Mouse (Mus musculus) limb, embryonic 12.5 days (tissue): ENCODE measurements around the gene Gm20388. TPM values are rescaled to one million over a fixed set of nuclear protein-coding genes. Genes with fewer than 3 reads are reported as not detected.

Experiments used
- ATAC-seq: fragments of 200-750 bp; cut with Nextera tagmentation; 2 replicates; pipeline ENCODE4 v1.8.0; 2017; ENCODE audit warnings: low read depth, moderate TSS enrichment; ENCODE audit not compliant: insufficient number of reproducible peaks, insufficient read depth, low FRiP score, low TSS enrichment
- H3K27ac ChIP-seq: fragments of 300-500 bp; sonication (generic); 2 replicates; pipeline ENCODE4 v1.5.1; 2016; ENCODE audit warnings: mild to moderate bottlenecking, moderate library complexity
- H3K27me3 ChIP-seq: fragments of 300-500 bp; sonication (generic); 2 replicates; pipeline ENCODE4 v1.6.1; 2016; ENCODE audit warnings: mild to moderate bottlenecking, moderate library complexity
- H3K36me3 ChIP-seq: fragments of 300-500 bp; sonication (generic); 2 replicates; pipeline ENCODE4 v1.6.1; 2016; ENCODE audit warnings: mild to moderate bottlenecking, moderate library complexity
- H3K4me1 ChIP-seq: fragments of 300-500 bp; sonication (generic); replicated peaks from 2 replicates; pipeline ENCODE4 v1.6.1; 2016
- H3K4me2 ChIP-seq: fragments of 300-500 bp; sonication (generic); 2 replicates; pipeline ENCODE4 v1.6.1; 2016; ENCODE audit warnings: mild to moderate bottlenecking, moderate library complexity
- H3K4me3 ChIP-seq: fragments of 300-500 bp; sonication (generic); replicated peaks from 2 replicates; pipeline ENCODE4 v1.5.1; 2016; ENCODE audit warnings: mild to moderate bottlenecking
- H3K9ac ChIP-seq: fragments of 300-500 bp; sonication (generic); replicated peaks from 2 replicates; pipeline ENCODE4 v1.6.1; 2016; ENCODE audit warnings: mild to moderate bottlenecking, moderate library complexity
- H3K9me3 ChIP-seq: fragments of 300-500 bp; sonication (generic); 2 replicates; pipeline ENCODE4 v1.6.1; 2016; ENCODE audit warnings: mild to moderate bottlenecking, moderate library complexity
- WGBS: fragments of 180-500 bp; shearing (Covaris S2); methylation state at CpG from one replicate; pipeline ENCODE4 v1.1.7; 2016; 5-methylcytosine and 5-hydroxymethylcytosine counted together
- polyA plus RNA-seq: library from polyadenylated mRNA; unstranded; fragments of >200 nt; fragmentation: Nextera tagmentation; extraction: Ambion mirVana; gene quantifications from 2 replicates; pipeline ENCODE4 v1.2.1, GENCODE M21; 2016

Gene Gm20388
- polyA plus RNA-seq, 1 experiment from 2014 or later = not detected

DNA sequence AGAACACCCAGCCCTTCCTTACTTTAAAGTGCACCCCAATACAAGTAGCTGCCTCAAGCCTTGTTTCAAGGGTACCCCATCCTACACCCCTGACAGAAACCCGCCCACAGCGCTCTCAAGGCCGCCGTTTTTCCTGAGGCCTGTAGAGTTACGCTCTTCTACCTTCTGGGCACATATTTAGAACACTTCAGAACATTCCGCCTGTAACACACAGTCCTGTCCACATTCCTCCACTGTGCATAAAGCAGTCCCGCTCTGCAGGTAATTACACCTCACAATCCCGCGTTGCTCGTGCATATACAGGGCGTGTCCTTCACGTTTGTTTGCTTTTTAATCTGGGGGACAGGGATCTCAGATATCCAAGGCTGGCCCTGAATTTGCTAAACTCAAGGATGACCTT, 1169.3 kb downstream of the Gm20388 start:
- Histone ChIP-seq H3K9ac (no peak overlapping the region), H3K9me3 (no peaks in the 10 kb centered on the region), H3K36me3 (no peaks in the 10 kb centered on the region), H3K4me1 (peaks cover 36% of the 10 kb centered on the region), H3K27me3 (peaks cover 100% of the 10 kb centered on the region), H3K4me3 (no peak overlapping the region), H3K27ac (no peak overlapping the region), H3K4me2 (no peak overlapping the region)
- 3% methylated on average over 12 of the region's 12 CpGs for WGBS
- no peak for ATAC-seq

- Histone ChIP-seq H3K4me1 (peaks cover 37% of the 10 kb centered on the region), H3K9ac (no peak overlapping the region), H3K27me3 (peaks cover 100% of the 10 kb centered on the region), H3K27ac (no peak overlapping the region), H3K4me2 (peak overlapping the region; percentile 23; the same call in 1 of the 2 replicates), H3K36me3 (no peaks in the 10 kb centered on the region), H3K9me3 (no peaks in the 10 kb centered on the region), H3K4me3 (peak overlapping the region; percentile 25)
- ATAC-seq = no peak
- under 1% methylated on average over 49 of the region's 49 CpGs for WGBS
Observed at GRCm38 (mm10) chr8:121080361-121081090, 1169.9 kb downstream of the Gm20388 start.

DNA sequence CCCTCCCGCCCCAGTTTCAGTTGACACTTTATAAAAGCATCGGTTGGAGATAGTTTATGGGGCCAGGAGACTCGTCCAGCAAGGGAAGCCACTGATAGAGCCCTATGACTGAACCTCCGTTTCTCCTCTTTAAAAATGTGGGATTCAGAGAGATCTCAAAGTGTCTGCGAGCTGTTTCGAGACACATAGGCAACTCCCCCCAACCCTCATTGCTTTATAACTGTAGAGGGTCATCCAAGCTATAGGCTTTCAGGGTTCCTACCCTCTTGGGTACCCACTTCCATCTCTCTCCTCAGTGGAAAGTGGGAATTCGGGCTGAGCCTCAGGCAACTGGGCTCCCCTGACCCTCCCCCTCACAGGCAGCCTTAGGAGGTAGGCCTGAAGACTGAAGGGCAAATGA, 1170.8 kb downstream of the Gm20388 start:
- Histone ChIP-seq H3K9ac (no peak overlapping the region), H3K9me3 (no peaks in the 10 kb centered on the region), H3K4me3 (no peak overlapping the region), H3K36me3 (no peaks in the 10 kb centered on the region), H3K4me1 (peaks cover 37% of the 10 kb centered on the region), H3K27ac (no peak overlapping the region), H3K4me2 (no peak overlapping the region), H3K27me3 (peaks cover 100% of the 10 kb centered on the region)
- no peak for ATAC-seq
- 3% methylated on average over 7 of the region's 7 CpGs for WGBS

GRCm38 (mm10) chr8:121082218-121083092, 1171.8 kb downstream of the Gm20388 start:
- Histone ChIP-seq H3K27me3 (peaks cover 100% of the 10 kb centered on the region), H3K4me3 (peak overlapping the region; percentile 57), H3K9ac (no peak overlapping the region), H3K27ac (no peak overlapping the region), H3K4me1 (peaks cover 37% of the 10 kb centered on the region), H3K4me2 (peak overlapping the region; percentile 99), H3K36me3 (no peaks in the 10 kb centered on the region), H3K9me3 (no peaks in the 10 kb centered on the region)
- WGBS = 2% methylated on average over 57 of the region's 57 CpGs
- ATAC-seq = no peak

DNA sequence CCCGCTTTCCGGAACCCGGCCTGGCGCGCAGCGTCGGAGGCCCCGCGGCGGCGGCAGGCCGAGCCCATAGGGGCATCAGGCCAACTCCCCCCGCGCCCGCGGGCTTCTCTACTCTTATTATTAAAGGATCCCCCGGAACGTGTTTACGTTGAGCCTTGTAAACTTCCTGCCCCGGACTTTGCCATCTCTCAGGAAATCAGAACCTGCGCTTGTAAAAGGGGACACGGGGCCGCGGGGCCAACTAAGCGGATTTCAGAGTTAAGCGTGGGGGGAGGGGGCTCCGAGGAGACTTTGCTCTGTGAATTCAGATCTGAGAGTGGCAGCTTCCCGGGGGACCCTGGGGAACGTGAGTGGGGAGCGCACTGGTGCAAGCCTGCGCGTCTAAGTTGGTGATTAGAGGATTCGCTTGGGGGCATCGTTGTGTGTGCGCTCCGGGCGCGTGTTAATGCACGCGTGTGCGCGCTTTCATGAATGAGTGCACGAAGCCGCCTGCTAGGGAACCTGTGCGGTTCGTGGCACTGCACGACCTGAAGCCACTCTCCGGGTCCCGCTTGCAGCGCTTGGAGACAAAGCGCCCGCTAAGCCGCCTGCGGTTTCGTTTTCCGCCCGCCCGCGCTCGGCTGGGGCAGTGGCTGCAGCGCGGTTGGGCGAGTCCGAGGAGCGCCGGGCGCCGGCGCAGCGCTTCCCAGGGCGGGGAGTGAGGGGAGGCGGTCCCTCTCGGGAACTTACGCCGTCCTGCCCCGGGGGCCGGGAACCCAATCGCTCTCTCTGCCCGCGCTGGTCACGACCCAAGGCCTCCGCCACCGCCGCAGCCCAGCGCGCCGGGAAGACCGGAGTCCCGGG, 1172.7 kb downstream of the Gm20388 start:
- peak overlapping the region; percentile 57 for H3K4me3 ChIP-seq
- no peaks in the 10 kb centered on the region for H3K36me3 ChIP-seq
- peaks cover 37% of the 10 kb centered on the region for H3K4me1 ChIP-seq
- peaks cover 99% of the 10 kb centered on the region for H3K27me3 ChIP-seq
- H3K9me3 ChIP-seq = no peaks in the 10 kb centered on the region
- no peak for ATAC-seq
- peak overlapping the region; percentile 99 for H3K4me2 ChIP-seq
- H3K27ac ChIP-seq = no peak overlapping the region
- H3K9ac ChIP-seq = peak overlapping the region; percentile 58
- WGBS = under 1% methylated on average over 89 of the region's 89 CpGs

- Histone ChIP-seq H3K4me1 (peaks cover 37% of the 10 kb centered on the region), H3K27ac (no peak overlapping the region), H3K9me3 (no peaks in the 10 kb centered on the region), H3K4me3 (peak overlapping the region; percentile 57), H3K36me3 (no peaks in the 10 kb centered on the region), H3K9ac (peak overlapping the region; percentile 58), H3K4me2 (peak overlapping the region; percentile 99), H3K27me3 (peaks cover 99% of the 10 kb centered on the region)
- no peak for ATAC-seq
- 1% methylated on average over 14 of the region's 27 CpGs for WGBS
Observed at GRCm38 (mm10) chr8:121083936-121084209, 1173.2 kb downstream of the Gm20388 start.

DNA sequence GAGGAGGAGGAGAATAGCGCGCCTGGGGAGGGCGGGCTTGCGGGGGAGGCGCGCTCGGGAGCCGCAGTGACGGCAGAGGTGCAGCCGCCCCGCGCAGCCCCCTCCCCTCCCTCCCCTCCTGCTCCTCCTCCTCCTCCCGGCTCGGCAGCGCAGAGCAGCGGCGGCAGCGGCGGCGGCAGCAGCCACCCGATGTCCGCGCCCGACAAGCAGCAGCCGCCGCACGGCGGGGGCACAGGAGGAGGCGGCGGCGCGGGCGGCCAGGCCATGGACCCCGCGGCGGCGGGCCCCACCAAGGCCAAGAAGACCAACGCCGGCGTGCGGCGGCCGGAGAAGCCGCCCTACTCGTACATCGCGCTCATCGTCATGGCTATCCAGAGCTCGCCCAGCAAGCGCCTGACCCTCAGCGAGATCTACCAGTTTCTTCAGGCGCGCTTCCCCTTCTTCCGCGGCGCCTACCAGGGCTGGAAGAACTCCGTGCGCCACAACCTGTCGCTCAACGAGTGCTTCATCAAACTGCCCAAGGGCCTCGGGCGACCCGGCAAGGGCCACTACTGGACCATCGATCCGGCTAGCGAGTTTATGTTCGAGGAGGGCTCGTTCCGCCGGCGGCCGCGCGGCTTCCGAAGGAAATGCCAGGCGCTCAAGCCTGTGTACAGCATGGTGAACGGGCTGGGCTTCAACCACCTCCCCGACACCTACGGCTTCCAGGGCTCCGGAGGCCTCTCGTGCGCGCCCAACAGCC, 1173.7 kb downstream of the Gm20388 start, which contains the start of gene Foxf1:
Gene Foxf1, plus strand, starts transcription at position 177 of the 742 bp plus-strand sequence.
- 0% methylated on average over 56 of the region's 83 CpGs for WGBS
- peaks cover 37% of the 10 kb centered on the region for H3K4me1 ChIP-seq
- ATAC-seq = no peak
- H3K36me3 ChIP-seq = no peaks in the 10 kb centered on the region
- peak within 1 kb of the TSS; percentile 99 for H3K4me2 ChIP-seq
- peak within 1 kb of the TSS; percentile 57 for H3K4me3 ChIP-seq
- peak within 1 kb of the TSS; percentile 58 for H3K9ac ChIP-seq
- no peaks in the 10 kb centered on the region for H3K9me3 ChIP-seq
- H3K27ac ChIP-seq = no peak within 1 kb of the TSS
- H3K27me3 ChIP-seq = peaks cover 99% of the 10 kb centered on the region

DNA sequence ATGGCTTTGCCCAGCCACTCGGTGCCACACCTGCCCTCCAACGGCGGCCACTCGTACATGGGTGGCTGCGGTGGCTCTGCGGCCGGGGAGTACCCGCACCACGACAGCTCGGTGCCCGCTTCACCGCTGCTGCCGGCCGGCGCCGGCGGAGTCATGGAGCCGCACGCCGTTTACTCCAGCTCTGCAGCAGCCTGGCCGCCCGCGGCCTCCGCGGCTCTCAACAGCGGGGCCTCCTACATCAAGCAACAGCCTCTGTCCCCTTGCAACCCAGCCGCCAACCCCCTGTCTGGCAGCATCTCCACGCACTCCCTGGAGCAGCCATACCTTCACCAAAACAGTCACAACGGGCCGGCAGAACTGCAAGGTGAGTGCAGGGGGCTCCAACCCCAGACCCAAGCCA, 1174.4 kb downstream of the Gm20388 start:
- H3K27me3 ChIP-seq = peaks cover 99% of the 10 kb centered on the region
- no peaks in the 10 kb centered on the region for H3K36me3 ChIP-seq
- WGBS = 1% methylated on average over 30 of the region's 30 CpGs
- ATAC-seq = no peak
- no peak overlapping the region for H3K27ac ChIP-seq
- H3K4me3 ChIP-seq = peak overlapping the region; percentile 57
- no peaks in the 10 kb centered on the region for H3K9me3 ChIP-seq
- H3K4me2 ChIP-seq = peak overlapping the region; percentile 99
- no peak overlapping the region for H3K9ac ChIP-seq
- peaks cover 37% of the 10 kb centered on the region for H3K4me1 ChIP-seq

DNA sequence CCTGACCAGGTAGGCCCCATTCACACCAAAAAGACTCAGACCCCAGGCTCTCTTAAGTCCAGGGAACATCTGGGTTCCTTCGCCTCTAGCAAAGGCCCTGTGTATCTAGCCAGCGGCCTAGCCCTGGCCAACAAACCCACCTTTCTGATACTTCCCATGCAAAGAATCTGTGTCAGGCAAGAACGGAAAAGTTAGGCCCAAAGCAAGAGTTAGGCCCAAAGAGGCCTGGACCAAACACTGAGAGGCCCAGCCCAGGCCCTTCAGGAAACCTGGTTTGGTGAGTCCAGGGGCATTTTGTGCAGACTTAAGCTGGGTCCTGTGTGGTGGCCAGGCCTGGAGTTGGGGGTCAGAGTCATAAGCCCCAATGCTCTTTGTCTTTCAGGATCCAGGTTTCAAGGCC, 1174.9 kb downstream of the Gm20388 start:
- Histone ChIP-seq H3K4me2 (no peak overlapping the region), H3K9ac (no peak overlapping the region), H3K4me3 (no peak overlapping the region; the same call in 1 of the 2 replicates), H3K27ac (no peak overlapping the region), H3K36me3 (no peaks in the 10 kb centered on the region), H3K4me1 (peaks cover 36% of the 10 kb centered on the region), H3K27me3 (peaks cover 99% of the 10 kb centered on the region), H3K9me3 (no peaks in the 10 kb centered on the region)
- WGBS = 36% methylated on average over 3 of the region's 3 CpGs
- ATAC-seq = no peak

GRCm38 (mm10) chr8:121086004-121086900, 1175.6 kb downstream of the Gm20388 start:
- Histone ChIP-seq H3K9ac (no peak overlapping the region), H3K4me1 (peaks cover 32% of the 10 kb centered on the region), H3K9me3 (no peaks in the 10 kb centered on the region), H3K4me2 (no peak overlapping the region), H3K27me3 (peaks cover 99% of the 10 kb centered on the region), H3K36me3 (no peaks in the 10 kb centered on the region), H3K4me3 (no peak overlapping the region), H3K27ac (no peak overlapping the region)
- ATAC-seq = no peak
- 13% methylated on average over 19 of the region's 19 CpGs for WGBS
